Mouse (Mus musculus) midbrain, embryonic 12.5 days (tissue): ENCODE results near the gene Ace. TPM values are rescaled to one million over a fixed set of nuclear protein-coding genes. Genes with fewer than 3 reads are reported as not detected.

Experiments used
- ATAC-seq: fragments of 200-750 bp; cut with Nextera tagmentation; 2 replicates; pipeline ENCODE4 v1.8.0; 2017; ENCODE audit warnings: low read depth, moderate TSS enrichment, moderate library complexity; ENCODE audit not compliant: low FRiP score
- H3K27ac ChIP-seq: fragments of 300-500 bp; sonication (generic); replicated peaks from 2 replicates; pipeline ENCODE4 v1.5.1; 2016; ENCODE audit warnings: mild to moderate bottlenecking
- H3K27me3 ChIP-seq: fragments of 300-500 bp; sonication (generic); 2 replicates; pipeline ENCODE4 v1.6.1; 2016; ENCODE audit warnings: mild to moderate bottlenecking
- H3K36me3 ChIP-seq: fragments of 300-500 bp; sonication (generic); 2 replicates; pipeline ENCODE4 v1.6.1; 2016
- H3K4me1 ChIP-seq: fragments of 300-500 bp; sonication (generic); 2 replicates; pipeline ENCODE4 v1.6.1; 2016
- H3K4me2 ChIP-seq: fragments of 300-500 bp; sonication (generic); replicated peaks from 2 replicates; pipeline ENCODE4 v1.6.1; 2016; ENCODE audit warnings: mild to moderate bottlenecking, moderate library complexity
- H3K4me3 ChIP-seq: fragments of 300-500 bp; sonication (generic); 2 replicates; pipeline ENCODE4 v1.5.1; 2016; ENCODE audit warnings: mild to moderate bottlenecking
- H3K9ac ChIP-seq: fragments of 300-500 bp; sonication (generic); replicated peaks from 2 replicates; pipeline ENCODE4 v1.6.1; 2016; ENCODE audit warnings: mild to moderate bottlenecking, moderate library complexity
- H3K9me3 ChIP-seq: fragments of 300-500 bp; sonication (generic); 2 replicates; pipeline ENCODE4 v1.6.1; 2016; ENCODE audit warnings: mild to moderate bottlenecking
- WGBS: fragments of 180-500 bp; shearing (Covaris S2); methylation state at CpG from one replicate; pipeline ENCODE4 v1.1.7; 2016; 5-methylcytosine and 5-hydroxymethylcytosine counted together
- polyA plus RNA-seq: library from polyadenylated mRNA; unstranded; fragments of >200 nt; fragmentation: Nextera tagmentation; extraction: Ambion mirVana; gene quantifications from 2 replicates; pipeline ENCODE4 v1.2.1, GENCODE M21; 2016

Gene Ace
- polyA plus RNA-seq, 1 experiment from 2014 or later: 1.2 TPM

DNA sequence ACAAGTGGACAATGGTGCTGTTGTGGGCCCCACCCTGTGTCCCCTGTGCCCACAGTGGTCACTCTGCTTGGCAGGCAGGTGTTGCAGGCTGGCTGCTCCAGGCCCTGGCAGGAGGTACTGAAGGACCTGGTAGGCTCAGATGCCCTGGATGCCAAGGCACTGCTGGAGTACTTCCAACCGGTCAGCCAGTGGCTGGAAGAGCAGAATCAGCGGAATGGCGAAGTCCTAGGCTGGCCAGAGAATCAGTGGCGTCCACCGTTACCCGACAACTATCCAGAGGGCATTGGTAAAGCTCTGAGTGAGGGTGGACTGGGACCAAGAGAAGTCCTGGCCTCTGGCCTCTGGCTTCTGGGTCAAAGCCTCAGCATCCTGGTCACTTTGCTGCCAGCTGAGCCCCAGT, 6.8 kb downstream of the Ace start:
- WGBS: 87% methylated on average over 6 of the region's 6 CpGs
- Histone ChIP-seq H3K27me3 (peaks cover 27% of the 10 kb centered on the region), H3K9ac (no peak overlapping the region), H3K4me1 (no peaks in the 10 kb centered on the region), H3K4me2 (no peak overlapping the region), H3K9me3 (no peaks in the 10 kb centered on the region), H3K36me3 (no peaks in the 10 kb centered on the region), H3K27ac (no peak overlapping the region), H3K4me3 (no peak overlapping the region)
- ATAC-seq: no peak

DNA sequence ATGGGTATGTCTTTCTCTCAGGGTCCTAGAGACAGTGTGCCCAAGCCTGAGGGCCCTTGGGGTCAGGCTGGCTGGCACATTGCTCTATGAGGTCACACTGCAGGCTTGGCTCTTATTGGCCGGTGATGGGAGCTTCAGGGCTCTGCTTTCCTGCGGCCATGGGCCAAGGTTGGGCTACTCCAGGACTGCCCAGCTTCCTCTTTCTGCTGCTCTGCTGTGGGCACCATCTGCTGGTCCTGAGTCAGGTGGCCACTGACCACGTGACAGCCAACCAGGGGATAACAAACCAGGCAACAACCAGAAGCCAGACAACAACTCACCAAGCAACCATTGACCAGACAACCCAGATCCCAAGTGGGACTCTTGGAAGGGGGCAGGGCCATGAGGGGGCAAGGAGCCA, 7.3 kb downstream of the Ace start:
- no peak for ATAC-seq
- Histone ChIP-seq H3K27ac (no peak overlapping the region), H3K27me3 (peaks cover 23% of the 10 kb centered on the region), H3K36me3 (no peaks in the 10 kb centered on the region), H3K4me3 (no peak overlapping the region), H3K4me1 (no peaks in the 10 kb centered on the region), H3K4me2 (no peak overlapping the region), H3K9me3 (no peaks in the 10 kb centered on the region), H3K9ac (no peak overlapping the region)
- 78% methylated on average over 3 of the region's 3 CpGs for WGBS

DNA sequence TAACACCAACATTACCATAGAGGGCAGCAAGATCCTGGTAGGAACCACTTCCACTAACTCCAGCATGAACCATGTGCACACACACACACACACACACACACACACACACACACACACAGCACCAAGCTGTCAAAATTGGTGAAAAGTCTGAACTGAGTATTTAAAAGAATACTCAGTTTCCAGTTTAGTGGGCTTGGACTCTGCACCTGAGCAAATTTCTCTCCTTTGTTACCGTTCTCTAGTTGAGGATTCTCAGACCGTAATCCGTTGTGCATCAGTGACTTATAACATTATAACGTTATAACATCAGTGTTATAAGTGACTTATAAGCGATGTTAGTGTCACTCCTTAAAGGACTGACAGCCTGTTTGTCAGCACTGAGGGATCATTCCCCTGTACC, 7.9 kb downstream of the Ace start:
- no peak for ATAC-seq
- WGBS: 90% methylated on average over 5 of the region's 5 CpGs
- Histone ChIP-seq H3K9me3 (no peaks in the 10 kb centered on the region), H3K4me2 (no peak overlapping the region), H3K9ac (no peak overlapping the region), H3K36me3 (no peaks in the 10 kb centered on the region), H3K4me3 (no peak overlapping the region), H3K4me1 (no peaks in the 10 kb centered on the region), H3K27me3 (peaks cover 17% of the 10 kb centered on the region), H3K27ac (no peak overlapping the region)

DNA sequence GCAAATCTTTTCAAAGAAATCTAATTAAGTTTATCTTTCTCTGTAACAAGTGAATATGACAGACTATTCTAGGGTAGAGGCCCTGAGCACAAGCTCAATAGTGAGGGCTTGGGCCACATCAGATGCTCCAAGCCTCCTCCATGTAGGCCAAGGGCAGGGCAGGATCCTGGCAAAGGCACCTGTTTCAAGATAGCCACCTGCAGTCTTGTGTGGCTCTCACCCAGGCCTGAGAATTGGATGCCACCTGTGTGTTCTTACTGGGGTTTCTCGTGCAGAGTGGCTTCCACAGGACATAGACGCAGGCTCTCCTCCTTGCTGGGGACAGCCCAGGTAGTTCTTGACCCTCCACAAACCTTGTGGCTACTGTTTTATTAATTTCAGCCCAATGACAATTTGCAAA, 10.5 kb downstream of the Ace start:
- Histone ChIP-seq H3K36me3 (no peaks in the 10 kb centered on the region), H3K27ac (no peak overlapping the region), H3K4me2 (no peak overlapping the region), H3K27me3 (0 out of 2 replicates have a peak, but pooled peaks cover 6% of the 10 kb centered on the region), H3K4me1 (no peaks in the 10 kb centered on the region), H3K9me3 (no peaks in the 10 kb centered on the region), H3K9ac (no peak overlapping the region), H3K4me3 (no peak overlapping the region)
- WGBS: 81% methylated on average over 2 of the region's 2 CpGs
- no peak for ATAC-seq

DNA sequence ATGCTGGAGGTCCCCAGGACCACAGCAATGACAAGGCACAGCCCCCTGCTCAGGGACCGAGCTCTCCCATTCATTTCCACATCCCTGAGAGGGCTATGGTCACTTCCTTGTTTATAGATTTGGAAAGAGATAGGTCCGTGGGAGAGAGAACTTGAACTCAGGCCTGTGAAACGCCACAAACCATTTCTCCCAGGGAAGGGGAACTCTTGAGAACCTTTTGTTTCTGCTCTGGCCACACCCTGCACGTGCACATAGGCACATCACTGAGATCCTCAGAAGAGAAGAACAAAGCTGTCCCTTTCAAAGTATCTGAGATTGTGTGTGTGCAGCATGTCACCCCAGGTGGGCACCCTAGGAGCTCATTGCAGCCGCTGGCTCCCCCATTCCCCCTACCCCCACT, 10.9 kb downstream of the Ace start:
- Histone ChIP-seq H3K4me3 (no peak overlapping the region), H3K27me3 (0 out of 2 replicates have a peak, but pooled peaks cover 6% of the 10 kb centered on the region), H3K27ac (no peak overlapping the region), H3K9me3 (no peaks in the 10 kb centered on the region), H3K9ac (no peak overlapping the region), H3K4me2 (no peak overlapping the region), H3K36me3 (no peaks in the 10 kb centered on the region), H3K4me1 (no peaks in the 10 kb centered on the region)
- WGBS: 77% methylated on average over 5 of the region's 5 CpGs
- no peak for ATAC-seq

DNA sequence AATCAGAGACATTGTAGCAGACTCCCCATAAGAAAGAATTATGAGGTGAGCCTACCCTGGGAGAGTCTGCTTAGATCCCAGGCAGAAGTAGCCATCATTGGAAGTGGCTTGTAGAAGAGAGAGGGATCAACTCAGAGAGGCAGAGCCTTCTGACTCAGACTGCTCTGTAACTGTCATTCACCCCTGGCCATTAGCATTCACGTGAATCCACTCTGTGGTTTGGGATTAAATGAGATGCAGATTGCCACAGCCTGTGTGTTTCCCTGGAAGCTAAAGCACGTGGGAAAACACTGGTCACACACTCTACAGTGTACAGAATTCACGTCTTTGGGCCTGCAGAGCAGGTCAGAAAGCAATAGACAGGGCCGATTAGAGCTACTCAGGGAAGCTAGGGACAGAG, 16.7 kb downstream of the Ace start:
- H3K9me3 ChIP-seq: no peaks in the 10 kb centered on the region
- 59% methylated on average over 4 of the region's 4 CpGs for WGBS
- no peak overlapping the region for H3K27ac ChIP-seq
- no peaks in the 10 kb centered on the region for H3K4me1 ChIP-seq
- no peak overlapping the region for H3K4me3 ChIP-seq
- no peak overlapping the region for H3K9ac ChIP-seq
- H3K27me3 ChIP-seq: no peaks in the 10 kb centered on the region
- H3K36me3 ChIP-seq: no peaks in the 10 kb centered on the region
- H3K4me2 ChIP-seq: no peak overlapping the region
- ATAC-seq: no peak

DNA sequence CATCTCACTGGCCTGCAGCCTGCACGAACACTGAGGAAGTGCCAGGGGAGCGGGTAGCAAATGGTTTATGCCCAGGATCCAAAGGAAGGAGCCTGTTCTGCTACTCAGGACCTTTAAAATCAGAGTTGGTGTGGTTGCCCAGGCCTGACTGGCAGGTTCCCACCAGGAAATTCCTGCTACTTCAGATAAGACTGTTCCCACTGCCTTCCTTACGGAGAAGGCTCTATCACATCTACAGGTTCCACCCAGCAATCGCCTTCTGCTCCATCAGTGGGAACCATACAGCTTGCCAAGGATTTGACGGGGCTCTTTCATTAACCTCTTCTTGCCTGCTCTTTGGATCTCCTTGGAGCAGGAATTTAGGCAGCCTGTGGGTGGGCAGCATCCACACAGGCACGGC, 19.7 kb downstream of the Ace start:
- Histone ChIP-seq H3K27ac (no peak overlapping the region), H3K4me1 (no peaks in the 10 kb centered on the region), H3K9me3 (no peaks in the 10 kb centered on the region), H3K27me3 (no peaks in the 10 kb centered on the region), H3K4me3 (no peak overlapping the region), H3K36me3 (no peaks in the 10 kb centered on the region), H3K9ac (no peak overlapping the region), H3K4me2 (no peak overlapping the region)
- no peak for ATAC-seq
- WGBS: 82% methylated on average over 6 of the region's 6 CpGs

DNA sequence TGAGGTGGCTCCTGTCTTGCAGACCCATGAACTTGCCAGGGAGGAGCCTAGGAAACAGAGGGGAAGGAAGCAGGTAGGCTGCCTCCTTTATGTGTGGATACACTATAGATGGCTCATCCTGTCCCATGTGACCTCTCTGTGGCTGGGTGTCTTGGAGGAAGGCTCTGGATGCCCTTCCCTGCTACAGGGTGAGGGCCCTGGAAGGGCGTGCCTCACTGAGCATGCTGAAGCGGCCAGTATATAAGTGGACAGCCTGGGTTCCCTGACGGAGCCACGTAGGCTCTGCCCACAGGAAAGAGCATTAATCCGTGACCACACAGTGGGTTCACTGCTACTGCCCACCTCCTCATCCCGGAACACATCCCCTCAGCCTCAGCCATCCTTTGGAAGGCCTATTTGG, 21.7 kb downstream of the Ace start:
- Histone ChIP-seq H3K4me2 (no peak overlapping the region), H3K27me3 (no peaks in the 10 kb centered on the region), H3K36me3 (no peaks in the 10 kb centered on the region), H3K4me1 (no peaks in the 10 kb centered on the region), H3K9ac (no peak overlapping the region), H3K9me3 (no peaks in the 10 kb centered on the region), H3K27ac (no peak overlapping the region), H3K4me3 (no peak overlapping the region)
- WGBS: 83% methylated on average over 6 of the region's 6 CpGs
- ATAC-seq: no peak

DNA sequence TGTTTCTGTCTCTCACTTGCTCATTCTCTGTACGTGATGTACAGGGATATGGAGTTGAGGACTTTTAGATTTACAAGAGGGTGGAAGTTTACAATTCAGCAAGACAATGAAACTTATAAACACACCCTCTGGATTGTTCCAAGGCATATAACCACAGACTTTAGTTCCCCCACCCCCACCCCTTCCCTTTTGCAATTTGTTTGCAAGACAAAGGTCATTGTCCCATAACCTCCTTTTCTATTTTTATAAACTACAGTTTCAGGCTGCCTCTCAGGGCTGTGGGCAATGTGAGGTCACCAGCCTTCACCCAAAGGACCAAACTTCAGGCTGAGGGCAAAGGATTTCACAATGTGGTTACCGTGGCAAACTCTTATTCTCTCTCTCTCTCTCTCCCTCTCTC, 22.5 kb downstream of the Ace start:
- no peak for ATAC-seq
- no peak overlapping the region for H3K4me2 ChIP-seq
- H3K27me3 ChIP-seq: no peaks in the 10 kb centered on the region
- no peak overlapping the region for H3K9ac ChIP-seq
- H3K27ac ChIP-seq: no peak overlapping the region
- H3K4me3 ChIP-seq: no peak overlapping the region
- no peaks in the 10 kb centered on the region for H3K4me1 ChIP-seq
- 54% methylated on average over 2 of the region's 2 CpGs for WGBS
- H3K36me3 ChIP-seq: no peaks in the 10 kb centered on the region
- no peaks in the 10 kb centered on the region for H3K9me3 ChIP-seq

DNA sequence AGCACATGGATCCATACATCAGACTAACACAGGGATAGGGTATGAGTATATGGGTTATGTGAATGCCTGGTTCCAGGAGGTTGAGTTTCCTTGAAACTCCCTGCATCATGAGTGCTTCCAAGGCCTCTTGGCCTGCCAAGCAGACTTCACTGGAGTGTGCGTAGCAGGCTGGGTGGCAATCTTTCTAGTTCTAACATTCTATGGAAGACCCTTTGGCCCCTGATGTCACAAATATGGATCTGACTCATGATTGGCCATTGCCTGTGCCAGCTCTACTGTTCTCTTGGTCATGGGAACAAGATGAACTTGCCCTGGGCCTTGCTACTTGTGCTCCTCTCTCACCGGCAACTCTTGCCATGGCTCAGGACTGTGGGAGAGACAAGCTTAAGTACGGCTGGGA, 26.6 kb downstream of the Ace start, which contains the start of gene Ace3:
TSS of gene Ace3 (plus strand) at position 301 of the 400 bp plus-strand sequence.
- Histone ChIP-seq H3K4me2 (no peak within 1 kb of the TSS), H3K27me3 (no peaks in the 10 kb centered on the region), H3K27ac (no peak within 1 kb of the TSS), H3K9me3 (no peaks in the 10 kb centered on the region), H3K36me3 (no peaks in the 10 kb centered on the region), H3K4me1 (no peaks in the 10 kb centered on the region), H3K9ac (no peak within 1 kb of the TSS), H3K4me3 (no peak within 1 kb of the TSS)
- ATAC-seq: no peak
- 95% methylated on average over 3 of the region's 3 CpGs for WGBS

DNA sequence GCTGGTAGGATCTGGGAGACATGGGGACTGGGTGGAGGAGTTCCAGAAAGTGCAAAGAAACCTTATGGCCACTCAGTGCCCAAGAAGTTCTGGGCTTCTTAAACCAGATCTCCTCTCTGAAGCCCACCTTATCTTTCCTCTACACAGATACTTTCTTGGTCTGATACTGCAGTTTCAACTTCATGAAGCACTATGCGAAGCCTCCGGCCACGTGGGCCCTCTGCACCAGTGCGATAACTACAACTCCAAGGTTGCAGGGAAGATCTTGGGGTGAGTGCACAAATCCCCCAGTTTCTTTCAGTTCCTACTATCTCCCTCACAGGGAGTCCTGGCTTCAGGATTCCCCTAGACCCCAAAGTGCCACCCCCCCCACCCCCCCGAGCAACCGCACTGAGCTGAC, 32.3 kb downstream of the Ace start:
- H3K36me3 ChIP-seq: no peaks in the 10 kb centered on the region
- no peaks in the 10 kb centered on the region; the same call in 1 of the 2 replicates for H3K27me3 ChIP-seq
- no peaks in the 10 kb centered on the region for H3K9me3 ChIP-seq
- H3K4me3 ChIP-seq: no peak overlapping the region
- H3K4me2 ChIP-seq: no peak overlapping the region
- H3K27ac ChIP-seq: no peak overlapping the region
- H3K9ac ChIP-seq: no peak overlapping the region
- WGBS: 95% methylated on average over 6 of the region's 6 CpGs
- no peak for ATAC-seq
- H3K4me1 ChIP-seq: no peaks in the 10 kb centered on the region

DNA sequence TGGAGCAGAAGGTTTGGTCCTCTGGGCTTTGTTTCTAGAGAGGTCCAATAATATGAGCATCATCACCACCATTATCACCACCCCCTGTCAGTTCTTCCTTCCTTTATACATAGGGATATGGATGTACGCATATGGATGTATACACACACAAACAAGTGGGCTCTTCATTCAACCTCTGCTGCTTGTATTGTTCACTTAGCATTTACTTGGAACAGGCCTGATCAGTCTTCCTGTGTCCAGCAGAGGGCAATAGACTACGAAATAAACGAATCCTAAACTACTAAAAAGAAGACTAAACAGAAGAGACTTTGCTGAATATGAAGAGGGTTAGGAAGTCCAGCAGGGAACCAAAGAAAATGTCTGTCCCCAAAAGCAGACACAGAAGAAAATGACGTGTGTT, 34.0 kb downstream of the Ace start:
- Histone ChIP-seq H3K27me3 (no peaks in the 10 kb centered on the region; the same call in 1 of the 2 replicates), H3K4me2 (no peak overlapping the region), H3K9me3 (no peaks in the 10 kb centered on the region), H3K9ac (no peak overlapping the region), H3K4me1 (no peaks in the 10 kb centered on the region), H3K4me3 (no peak overlapping the region), H3K27ac (no peak overlapping the region), H3K36me3 (no peaks in the 10 kb centered on the region)
- ATAC-seq: no peak
- WGBS: 54% methylated on average over 4 of the region's 4 CpGs

DNA sequence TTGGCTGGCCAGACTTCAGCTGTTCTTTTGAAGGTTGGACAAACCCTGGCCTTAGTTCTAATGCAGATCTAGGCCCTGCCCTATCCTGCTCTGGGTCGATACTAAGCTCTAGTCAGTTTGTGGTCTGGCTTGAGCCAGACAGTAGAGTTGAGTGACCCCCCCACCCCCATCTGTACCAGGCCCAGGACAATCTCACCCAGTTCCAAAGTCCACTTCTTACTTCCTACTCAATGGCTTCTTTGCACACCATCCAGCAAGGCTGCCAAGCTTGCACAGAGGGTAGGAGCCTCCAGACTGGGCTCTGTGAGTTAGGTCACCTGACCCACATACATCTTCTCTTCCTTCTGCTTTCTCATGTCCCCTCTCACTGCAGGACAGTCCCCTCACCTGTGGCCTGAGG, 36.8 kb downstream of the Ace start:
- Histone ChIP-seq H3K4me3 (no peak overlapping the region), H3K9me3 (no peaks in the 10 kb centered on the region), H3K36me3 (no peaks in the 10 kb centered on the region), H3K9ac (no peak overlapping the region), H3K4me2 (no peak overlapping the region), H3K27me3 (peaks cover 24% of the 10 kb centered on the region), H3K4me1 (peaks cover 4% of the 10 kb centered on the region; the same call in 1 of the 2 replicates), H3K27ac (no peak overlapping the region)
- 69% methylated on average over 1 of the region's 1 CpGs for WGBS
- ATAC-seq: no peak
